Mouse (Mus musculus) myocyte (in vitro differentiated cells): Measurements from ENCODE around the gene Nhlh2.

ENCODE experiments used
- E2F4 ChIP-seq: IDR thresholded peaks from one replicate; pipeline ENCODE4 v1.6.1; 2011; ENCODE audit warnings: mild to moderate bottlenecking, control low read depth, moderate library complexity; ENCODE audit not compliant: insufficient read depth
- MAX ChIP-seq: IDR thresholded peaks from one replicate; pipeline ENCODE4 v1.6.1; 2011; ENCODE audit warnings: low read depth, mild to moderate bottlenecking, control low read depth
- MYOG ChIP-seq, 3 experiments: IDR thresholded peaks; one replicate each; pipeline ENCODE4 v1.6.1; 2011; ENCODE audit warnings: control low read depth in 2 of 3, low read depth in 2 of 3, mild to moderate bottlenecking in 2 of 3; ENCODE audit not compliant: insufficient read length in 2 of 3, control insufficient read depth in 1 of 3, insufficient read depth in 1 of 3
- POLR2A ChIP-seq: IDR thresholded peaks from one replicate; pipeline ENCODE4 v1.6.1; 2011; ENCODE audit warnings: low read depth, mild to moderate bottlenecking, control low read depth, moderate library complexity; ENCODE audit not compliant: insufficient read length
- POLR2AphosphoS2 ChIP-seq: IDR thresholded peaks from one replicate; pipeline ENCODE4 v1.6.1; 2011; ENCODE audit warnings: low read depth, control low read depth; ENCODE audit not compliant: insufficient read length

GRCm38 (mm10) chr3:102038608-102039007, 28.7 kb downstream of the Nhlh2 start:
- no peak for TF ChIP-seq E2F4
- TF ChIP-seq POLR2A, result no peak
- TF ChIP-seq POLR2AphosphoS2, result no peak
- TF ChIP-seq MAX, result no peak
- no peak for TF ChIP-seq MYOG (IDR thresholded peaks at IDR 0.05; ENCODE audit: control insufficient read depth in 1 of 3, insufficient read depth in 1 of 3, insufficient read length in 2 of 3, low read depth in 2 of 3)
